Mouse (Mus musculus) brain, embryonic 14.5 days (tissue): ENCODE results near the gene Lrsam1.

ENCODE experiments used
- CTCF ChIP-seq: fragments of 200-500 bp; IDR thresholded peaks from 2 replicates; pipeline ENCODE4 v1.5.1; 2012; ENCODE audit warnings: inconsistent platforms, mild to moderate bottlenecking, moderate library complexity, borderline replicate concordance; ENCODE audit not compliant: insufficient read depth, insufficient read length; ENCODE audit errors: extremely low read depth
- POLR2A ChIP-seq: fragments of 200-500 bp; IDR thresholded peaks from 2 replicates; pipeline ENCODE4 v1.6.1; 2012; ENCODE audit warnings: mild to moderate bottlenecking, inconsistent platforms, borderline replicate concordance; ENCODE audit not compliant: poor library complexity, insufficient read depth, insufficient read length, severe bottlenecking; ENCODE audit errors: extremely low read depth

DNA sequence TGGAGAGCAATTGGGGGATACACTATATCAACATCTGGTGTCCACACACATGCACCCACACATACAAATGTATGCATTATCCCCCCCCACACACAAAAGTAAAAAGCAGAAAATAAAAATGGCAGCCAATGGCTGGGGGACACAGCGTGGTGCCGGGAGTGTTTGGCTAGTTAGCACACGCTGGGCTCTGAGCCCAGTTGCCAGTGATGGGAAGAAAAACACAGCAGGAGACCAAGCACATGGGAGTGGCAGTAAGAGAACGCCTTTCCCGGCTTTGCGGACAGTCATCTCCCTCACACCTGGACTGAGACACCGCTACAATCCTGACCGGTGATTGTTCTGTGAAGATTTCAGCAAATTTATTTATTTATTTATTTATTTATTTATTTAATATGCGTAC, 9.8 kb upstream of the Lrsam1 start:
- TF ChIP-seq CTCF (no peak), POLR2A (no peak)
